Mouse (Mus musculus) mouse trophoblast stem cell (cell line): Measurements from ENCODE around the gene B3gnt3.

Source experiments
- in situ Hi-C, 2 experiments: fragments of 300-500 bp; cut with MseI, MboI; formaldehyde crosslinking; loops; 2 replicates in 1 of 2; 3 replicates in 1 of 2; pipeline ENCODE4 v1.15.1; 2025

B3gnt3 gene

DNA sequence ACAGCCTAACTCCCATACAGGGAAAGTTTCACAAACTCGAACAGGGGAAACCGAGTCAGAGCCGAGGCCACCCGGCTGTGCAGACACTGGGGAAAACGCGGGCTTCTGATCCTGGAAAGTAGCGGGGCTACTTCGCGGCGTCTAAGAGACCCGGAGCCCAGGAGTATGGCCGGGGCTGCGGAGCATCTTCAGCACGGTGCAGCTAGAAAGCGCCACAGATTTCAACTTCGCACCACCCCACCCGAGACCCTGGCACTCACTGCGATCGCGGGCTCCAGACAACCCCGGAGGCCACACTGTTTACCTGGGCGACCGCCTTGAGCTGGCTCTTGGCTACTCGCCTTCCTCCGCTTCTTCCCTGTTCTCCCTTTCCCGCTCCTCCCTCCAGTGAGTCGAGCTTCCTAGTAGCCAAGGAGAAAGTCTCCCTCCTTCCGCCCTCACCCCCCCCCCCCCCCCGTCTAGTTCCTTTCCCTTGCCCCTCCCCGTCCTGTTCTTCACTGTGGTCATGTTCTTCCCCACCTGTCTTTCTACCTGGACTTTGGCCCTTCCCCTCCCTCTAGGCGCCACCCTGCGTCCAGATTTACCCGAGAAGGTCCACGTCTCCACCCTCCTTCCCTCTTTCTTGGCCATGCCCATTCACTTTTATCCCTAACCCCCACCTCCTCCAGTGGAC, at the start of gene B3gnt3:
Gene B3gnt3 (minus strand): TSS at position 376 of the 673 bp plus-strand sequence.
- in situ Hi-C loops: no loop called here

DNA sequence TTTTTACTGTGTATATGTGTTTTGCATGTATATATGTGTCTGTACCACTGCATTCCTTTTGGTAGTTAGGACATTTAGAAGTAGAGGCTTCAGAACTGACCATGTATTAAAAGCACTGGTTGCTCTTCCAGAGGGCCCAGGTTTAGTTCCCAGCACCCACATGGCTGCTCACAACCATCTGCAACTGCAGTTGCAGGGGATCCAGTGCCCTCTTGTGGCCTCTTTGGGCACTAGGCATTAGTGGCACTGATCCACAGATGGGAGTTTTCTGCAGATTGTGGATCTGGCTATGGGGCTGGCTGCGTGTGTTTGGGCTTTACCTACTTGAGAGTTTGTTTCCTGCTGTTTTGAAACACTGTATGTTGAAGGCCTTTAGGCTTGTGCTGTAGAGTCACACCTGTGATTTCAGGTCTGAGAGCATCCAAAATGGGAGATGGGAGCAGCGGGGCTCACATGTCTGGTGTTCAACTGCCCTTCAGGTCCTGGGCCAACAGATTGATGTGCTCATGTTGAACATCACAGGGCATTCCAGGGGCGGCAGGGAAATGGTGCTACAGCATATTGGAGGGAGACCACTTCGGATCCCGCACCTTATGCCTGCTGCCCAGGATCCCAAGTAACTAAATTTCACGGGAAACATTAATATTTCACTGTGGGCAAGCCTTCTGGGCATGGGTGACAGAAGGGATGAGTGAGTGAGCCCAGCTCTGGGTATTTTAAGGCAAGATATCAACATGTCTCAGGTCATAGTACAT, 47.9 kb upstream of the B3gnt3 start:
- in situ Hi-C loops: loop anchor here (25.0 kb wide), 2 partner anchors 263 to 612 kb away; partner anchors contain the start of gene Cyp4f18 (in 1 of the 2)

DNA sequence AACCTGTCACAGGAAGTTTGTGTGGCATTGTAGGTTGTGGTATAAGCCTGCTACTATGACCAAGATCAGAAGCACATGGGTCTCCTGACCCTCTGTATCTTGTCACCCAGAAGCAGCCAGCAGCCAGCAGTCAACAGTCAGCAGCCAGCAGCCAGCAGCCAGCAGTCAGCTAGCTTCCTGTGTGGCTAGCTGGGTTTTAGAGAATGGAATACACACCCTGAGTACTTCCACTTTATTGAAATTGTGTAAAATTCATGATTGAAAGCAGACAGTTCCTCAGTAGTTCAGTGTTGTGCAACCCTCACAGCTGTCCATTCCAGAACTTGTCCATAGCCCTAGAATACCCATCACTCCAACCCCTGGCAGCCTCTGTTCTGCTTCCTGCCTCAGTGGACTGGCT, 45.5 kb upstream of the B3gnt3 start:
- in situ Hi-C loops: loop anchor here (25.0 kb wide), 1 partner anchor 610 kb away; no protein-coding TSS in a partner anchor

DNA sequence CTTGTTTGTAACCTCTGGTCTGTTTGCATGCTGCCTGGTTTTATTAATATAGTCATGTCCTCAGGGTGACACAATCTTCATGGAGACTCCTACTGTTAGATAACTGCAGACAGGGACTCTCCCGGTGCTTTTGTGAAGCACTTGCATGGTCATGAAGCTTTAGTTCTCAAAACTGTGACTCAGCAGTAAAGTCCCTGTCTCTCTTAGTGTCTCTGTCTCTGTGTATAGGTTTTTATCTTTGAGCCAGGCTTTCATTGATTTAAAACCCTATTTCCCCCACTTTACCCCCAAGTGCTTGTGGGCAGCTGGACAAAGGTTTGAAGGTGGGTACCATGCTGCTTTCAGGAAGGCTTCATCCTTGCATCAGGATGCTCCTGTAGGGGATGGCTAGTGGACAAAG, 43.7 kb upstream of the B3gnt3 start:
- in situ Hi-C loops: loop anchor here (25.0 kb wide), 1 partner anchor 608 kb away; no protein-coding TSS in a partner anchor

DNA sequence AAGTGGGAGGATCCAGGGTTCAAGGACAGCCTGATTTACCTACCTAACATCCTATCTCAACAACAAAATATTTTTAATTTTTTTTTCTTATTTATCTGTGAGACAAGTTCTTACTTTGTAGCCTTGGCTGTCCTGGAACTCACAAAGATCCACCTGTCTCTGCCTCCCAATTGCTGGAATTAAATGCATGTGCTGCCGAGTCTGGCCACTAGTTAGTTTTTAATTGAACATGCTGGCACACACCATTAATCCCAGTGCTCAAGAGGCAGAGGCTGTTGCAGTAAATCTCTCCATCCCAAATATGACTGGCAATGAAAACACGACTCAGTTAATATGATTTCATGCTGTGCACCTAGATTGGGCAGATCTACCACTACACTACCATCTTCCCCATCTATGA, 41.2 kb upstream of the B3gnt3 start:
- in situ Hi-C loops: loop anchor here (25.0 kb wide), 1 partner anchor 605 kb away; no protein-coding TSS in a partner anchor

DNA sequence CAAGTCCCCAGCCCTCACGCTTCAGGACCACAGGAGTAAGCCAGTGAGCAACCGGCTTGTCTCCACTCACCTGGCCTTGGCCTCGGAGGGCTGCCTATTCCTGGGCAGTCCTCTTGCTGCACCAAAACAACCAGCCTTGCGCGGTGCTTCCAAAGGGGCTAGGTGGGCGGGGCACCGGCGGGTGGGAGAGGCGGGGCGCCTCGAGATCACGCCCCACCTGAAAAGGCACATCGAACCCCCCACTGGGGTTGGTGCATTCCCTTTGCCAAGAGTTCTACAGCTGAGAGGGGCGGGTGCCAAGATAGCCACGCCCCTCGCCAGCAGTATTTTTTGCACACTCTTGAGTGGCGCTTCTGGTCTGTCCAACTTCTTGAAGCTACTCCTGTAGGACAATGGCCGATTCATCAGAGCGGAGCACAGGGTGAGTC, 40.1 kb upstream of the B3gnt3 start:
- in situ Hi-C loops: loop anchor here (25.0 kb wide), 1 partner anchor 604 kb away; no protein-coding TSS in a partner anchor

DNA sequence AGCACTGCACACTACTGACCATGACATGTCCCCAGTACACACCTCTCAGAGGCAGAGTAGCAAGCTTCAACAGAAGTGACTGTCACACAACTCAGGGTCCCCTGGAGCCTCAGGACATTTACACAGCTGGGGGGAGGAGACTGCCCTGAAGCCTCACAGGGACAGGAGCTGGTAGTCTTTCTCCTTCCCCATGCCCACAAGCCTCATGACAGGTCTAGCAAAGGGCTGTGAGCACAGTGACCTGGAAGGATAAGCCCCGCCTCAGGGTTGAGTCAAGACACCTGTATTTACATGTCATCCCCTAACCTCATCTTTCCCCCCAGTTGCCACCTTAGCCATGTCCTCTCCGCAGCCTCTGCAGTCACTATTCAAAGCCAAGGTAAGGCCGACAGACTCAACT, 39.6 kb upstream of the B3gnt3 start:
- in situ Hi-C loops: loop anchor here (25.0 kb wide), 1 partner anchor 604 kb away; no protein-coding TSS in a partner anchor

DNA sequence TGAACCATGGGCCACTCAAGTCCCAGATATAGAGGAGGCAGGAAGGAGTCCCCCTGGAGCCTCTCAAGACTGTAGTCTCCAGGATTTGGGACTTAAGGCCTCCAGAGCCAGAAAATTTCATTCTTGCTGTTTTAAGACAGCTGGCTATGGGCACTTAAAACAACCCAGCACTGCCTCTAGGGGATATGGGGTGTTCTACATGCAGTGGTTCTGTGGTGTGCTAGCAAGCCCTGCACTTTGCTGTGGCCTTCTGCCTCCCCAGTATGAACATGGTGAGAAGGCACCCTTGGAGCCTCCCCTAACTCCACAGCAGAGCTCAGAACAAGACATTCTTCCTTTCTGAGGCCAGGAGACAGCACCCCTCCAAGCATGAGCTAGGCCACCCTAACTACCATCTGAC, 36.7 kb upstream of the B3gnt3 start:
- in situ Hi-C loops: loop anchor here (25.0 kb wide), 1 partner anchor 601 kb away; no protein-coding TSS in a partner anchor

DNA sequence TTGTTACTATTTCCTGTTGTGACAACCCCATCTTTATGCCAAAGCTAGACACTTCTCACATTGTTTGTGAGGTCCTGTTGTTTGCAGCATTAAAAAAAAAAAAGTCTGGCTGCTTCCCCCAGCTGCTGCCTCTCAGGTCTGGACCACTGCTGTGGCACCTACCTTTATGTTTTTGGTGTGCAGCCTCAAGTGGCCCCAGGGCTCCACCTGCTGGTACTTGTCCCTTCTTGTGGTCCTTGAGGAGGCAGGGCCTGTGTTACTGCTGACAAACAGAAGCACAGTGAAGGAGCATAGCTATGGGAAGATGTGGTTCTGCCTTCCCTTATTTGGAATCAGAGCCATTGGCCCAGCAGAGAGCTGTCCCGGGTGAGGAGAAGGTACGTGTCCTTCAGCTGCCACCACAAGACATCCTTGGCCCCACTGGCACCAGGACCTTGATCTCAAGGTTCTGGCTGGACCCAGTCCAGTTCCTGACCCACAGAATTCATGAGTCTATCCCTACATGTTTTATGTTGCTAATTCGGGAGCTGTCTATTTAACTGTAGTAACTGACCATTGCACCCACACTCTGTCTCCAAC, 30.2 kb upstream of the B3gnt3 start:
- in situ Hi-C loops: loop anchor here (25.0 kb wide), 1 partner anchor 594 kb away; no protein-coding TSS in a partner anchor

DNA sequence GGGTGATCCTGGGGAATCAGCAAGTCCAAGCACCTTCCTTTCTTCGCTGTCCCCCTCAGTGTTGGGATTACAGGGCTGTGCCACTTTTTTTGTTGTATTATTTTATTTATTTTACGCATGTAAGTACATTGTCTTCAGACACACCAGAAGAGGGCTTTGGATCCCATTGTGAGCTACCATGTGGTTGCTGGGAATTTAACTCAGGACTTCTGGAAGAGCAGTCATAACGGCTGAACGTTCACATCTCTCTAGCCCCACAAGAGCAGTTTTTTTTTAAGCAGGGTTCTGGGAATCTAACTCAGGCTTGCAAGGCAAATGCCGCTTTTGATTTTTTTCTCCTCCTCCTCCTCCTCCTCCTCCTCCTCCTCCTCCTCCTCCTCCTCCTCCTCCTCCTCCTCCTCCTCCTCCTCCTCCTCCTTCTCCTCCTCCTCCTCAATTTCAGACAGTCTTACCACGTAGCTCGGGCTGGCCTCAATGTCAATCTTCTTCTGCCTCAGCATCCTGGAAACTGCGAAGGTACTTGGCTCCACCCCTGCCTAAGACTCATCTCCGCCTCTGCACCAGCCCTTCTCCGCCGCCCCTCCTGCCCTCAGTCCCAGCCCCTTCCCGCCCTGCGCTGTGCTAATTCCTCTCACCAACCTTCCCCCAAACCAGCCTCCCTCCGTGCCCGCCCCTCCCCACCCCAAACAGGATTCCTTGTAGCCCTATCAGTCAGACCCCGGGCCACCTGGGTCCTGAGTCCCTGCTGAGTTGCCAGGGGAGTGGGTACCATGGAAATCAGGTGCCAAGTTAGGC, 27.4 kb upstream of the B3gnt3 start:
- in situ Hi-C loops: loop anchor here (25.0 kb wide), 1 partner anchor 592 kb away; no protein-coding TSS in a partner anchor

DNA sequence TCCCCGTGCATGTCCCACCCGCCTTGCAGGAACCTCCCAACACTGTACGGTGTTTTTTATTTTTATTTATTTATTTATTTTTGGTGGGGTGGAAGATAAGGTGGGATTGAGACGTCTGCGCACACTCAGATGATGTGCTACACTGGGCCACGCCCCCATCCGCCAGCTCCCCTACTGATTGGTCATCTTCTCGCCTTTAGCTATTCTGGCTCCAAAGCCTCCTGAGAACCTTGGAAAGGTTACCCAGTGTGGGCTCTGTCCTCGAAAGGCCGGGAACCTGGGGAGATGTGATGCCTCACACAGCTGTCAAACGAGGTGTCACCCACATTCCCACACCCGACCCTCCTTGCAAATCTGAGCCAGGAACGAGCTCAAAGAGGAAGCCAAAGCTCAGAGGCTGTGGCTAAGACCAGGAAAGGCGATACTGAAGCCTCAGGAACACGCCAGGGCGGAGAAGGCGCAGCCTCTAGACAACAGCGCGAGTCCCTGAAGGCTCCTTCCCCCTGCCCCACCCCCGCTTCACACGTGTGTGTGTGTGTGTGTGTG, 26.7 kb upstream of the B3gnt3 start:
- in situ Hi-C loops: loop anchor here (25.0 kb wide), 1 partner anchor 591 kb away; no protein-coding TSS in a partner anchor

DNA sequence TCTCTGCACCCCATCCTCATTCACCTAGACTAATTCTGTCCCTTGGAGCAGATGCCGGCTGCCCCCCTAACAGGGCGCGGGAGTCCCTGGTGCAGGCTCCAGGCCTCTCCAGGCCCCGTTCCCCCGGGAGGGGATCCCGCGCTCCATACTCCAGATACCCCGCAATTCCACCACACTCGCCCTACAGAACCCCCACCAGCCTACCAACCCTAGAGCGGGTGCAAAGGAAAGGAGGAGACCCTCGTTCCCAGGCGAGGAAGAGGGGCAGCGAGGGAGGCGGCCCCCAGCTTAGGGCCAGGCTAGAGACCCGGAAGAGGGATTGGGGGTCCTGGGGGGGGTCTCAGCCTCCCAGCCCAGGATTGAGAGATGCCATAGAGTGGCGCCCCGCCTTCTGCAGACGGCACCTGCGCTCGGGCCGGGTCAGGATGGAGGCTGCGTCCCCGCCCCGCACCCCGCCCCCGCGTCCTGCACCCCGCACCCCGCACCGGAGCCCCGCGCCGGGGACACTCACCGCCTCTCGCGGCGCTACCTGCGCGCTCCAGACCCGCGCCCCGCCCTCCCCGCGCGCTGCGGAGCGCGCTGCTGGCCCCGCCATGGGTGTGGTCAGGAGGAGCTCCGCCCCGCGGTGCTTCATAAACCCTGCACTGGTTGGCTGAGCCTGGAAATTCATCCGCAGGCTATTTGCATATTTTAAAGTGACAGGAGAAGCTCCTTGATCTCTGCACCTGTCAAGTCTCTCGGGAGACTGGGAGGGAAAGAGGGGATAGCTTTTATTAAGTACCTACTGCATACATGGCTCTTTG, 23.7 kb upstream of the B3gnt3 start, which contains the start of gene Fcho1:
Gene Fcho1 (minus strand): TSS at position 595 of the 803 bp plus-strand sequence.
- in situ Hi-C loops: loop anchor here (25.0 kb wide), 1 partner anchor 588 kb away; no protein-coding TSS in a partner anchor

DNA sequence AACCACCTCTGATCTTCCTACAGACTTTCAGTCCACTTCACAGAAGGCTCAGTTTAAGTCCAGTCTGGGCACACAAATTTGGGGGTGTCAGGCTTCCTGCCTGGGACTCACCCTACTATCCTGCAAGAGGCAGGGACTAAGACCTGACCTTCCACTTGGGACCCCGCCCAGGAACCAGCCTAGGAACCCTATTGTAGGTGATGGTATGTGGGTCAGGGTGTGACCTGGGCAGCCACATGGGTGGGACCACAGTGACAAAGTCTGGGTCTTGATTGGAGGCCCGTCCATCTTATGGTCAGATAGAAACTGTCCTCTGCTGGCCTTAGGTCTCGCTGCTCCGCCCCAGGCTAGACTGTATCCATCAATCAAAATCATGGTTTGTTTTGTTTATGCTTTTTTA, 22.8 kb upstream of the B3gnt3 start:
- in situ Hi-C loops: no loop called here

DNA sequence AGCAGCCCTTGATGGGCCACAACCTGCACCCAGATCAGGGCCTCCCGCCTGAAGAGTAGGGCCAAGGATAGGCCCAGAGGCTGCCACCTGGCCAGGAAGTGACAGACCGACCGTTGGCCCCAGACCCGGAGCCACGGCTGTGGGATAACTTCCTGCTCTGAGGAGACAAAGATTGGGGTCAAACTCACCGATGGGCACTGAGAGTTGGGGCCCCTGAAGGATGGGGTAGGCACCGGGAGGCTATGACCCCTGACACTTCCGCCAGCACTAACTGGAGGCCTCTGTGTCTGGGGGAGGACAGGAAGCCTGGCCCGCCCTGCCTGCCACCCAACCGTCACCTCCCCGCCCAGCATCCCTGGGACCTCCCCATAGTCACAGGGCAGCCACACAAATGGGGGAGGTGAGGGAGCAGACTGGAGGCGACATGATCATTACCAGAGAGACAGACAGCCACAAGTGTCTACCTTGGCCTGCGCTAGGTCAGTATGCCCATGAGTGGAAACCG, 21.5 kb upstream of the B3gnt3 start:
- in situ Hi-C loops: no loop called here

DNA sequence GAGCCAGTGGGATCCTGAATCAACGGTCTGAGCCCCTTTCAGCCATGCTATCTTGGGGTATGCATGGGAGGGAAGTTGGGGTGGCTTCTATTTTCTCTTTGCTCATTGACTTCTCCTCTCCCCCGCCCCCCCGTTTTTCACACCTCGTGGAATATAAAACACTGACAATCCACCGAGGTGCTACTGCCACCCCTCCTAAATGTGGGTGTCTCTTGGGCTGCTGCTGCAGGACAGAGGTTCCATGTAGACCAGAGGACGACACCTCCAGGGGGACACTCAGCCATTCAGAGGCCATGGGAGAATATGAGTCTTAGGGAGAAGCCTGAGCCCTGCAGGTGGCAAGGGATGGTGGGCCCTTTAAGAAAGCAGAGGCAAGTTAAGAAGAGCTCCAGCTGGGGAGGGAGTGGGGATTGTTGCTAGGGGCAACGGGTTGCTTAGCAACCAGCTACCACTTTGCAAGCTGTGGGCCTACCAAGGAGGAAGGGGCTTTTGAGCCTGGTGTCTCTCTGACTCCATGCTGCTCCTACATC, 18.4 kb upstream of the B3gnt3 start:
- in situ Hi-C loops: no loop called here

DNA sequence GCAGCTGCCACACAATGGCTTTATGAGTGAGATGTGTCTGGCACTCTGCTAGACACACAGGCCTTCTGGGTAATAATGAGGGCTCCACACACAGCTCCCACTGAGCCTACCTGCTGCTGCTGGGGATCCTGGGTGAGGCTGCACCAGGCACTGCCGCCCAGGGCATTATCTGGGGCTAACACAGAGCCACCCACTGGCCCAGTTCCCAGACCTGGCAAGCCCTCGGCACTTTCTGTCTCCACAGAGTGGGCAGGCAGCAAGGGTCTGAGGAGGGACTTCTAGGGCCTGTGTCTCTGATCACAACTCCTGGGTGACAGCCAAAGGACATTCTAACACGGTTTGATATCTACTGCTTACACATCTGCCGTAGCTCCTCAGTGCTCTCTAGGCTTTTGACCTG, 17.6 kb upstream of the B3gnt3 start:
- in situ Hi-C loops: no loop called here

DNA sequence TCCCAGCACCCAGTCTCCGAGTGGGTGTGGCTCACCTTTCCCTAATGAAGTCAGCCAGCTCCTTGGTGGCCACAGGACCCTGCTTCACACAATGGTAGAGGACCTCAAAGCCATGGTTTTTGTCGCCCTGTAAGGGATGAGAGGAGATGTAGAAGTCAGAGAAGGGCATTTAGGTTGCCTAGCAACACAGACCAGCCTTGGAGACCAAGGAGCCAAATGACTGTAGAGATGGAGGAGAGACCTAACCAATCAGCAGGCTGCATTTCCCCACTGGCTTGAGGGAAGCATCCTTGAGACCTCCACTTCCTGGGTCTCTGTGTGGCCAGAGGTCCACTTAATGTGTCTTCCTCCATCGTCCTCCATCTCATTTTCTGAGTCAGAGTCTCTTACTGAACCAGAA, 16.7 kb upstream of the B3gnt3 start:
- in situ Hi-C loops: no loop called here

DNA sequence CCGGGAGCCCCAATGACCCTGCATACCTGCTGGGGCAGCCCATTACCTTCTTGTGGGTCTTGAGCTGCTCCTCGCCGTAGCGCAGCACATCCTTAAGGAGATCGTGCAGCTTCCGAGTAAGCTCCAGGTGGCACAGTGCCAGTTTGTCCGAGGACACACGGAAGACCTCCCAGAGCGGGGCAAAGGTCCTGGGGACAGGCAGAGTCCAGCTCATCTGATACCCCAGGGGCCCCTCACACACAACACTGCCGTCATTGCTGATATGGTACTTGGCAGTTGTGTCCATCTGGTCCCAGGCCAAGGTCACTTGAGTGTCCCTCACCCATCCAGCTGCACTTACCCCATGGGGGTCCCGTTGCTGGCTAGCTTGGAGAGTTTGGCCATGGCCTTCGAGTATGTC, 15.5 kb upstream of the B3gnt3 start:
- in situ Hi-C loops: no loop called here

DNA sequence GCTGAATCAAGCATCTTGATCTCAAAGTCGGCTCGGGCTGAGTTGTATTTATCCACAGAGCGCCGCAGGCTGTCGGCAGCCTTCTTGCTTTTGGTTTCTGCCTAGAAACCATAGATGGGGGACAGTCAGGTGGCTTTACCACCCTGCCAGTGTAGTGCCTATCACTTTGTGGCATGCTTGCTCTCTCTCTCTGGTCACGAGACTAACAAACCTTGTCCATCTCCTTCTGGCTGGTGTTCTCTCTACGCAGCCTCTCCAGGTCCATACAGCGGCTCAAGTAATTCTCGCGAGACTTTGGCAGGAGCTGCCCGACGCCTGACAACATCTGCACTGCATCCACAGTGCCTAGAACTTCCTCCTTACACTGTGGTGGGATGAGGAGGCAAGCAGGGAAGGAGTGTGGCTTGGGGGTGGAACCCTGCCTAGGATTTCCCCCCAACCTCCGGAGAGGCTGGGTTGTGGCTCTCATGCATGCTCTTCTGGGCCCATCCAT, 15.0 kb upstream of the B3gnt3 start:
- in situ Hi-C loops: no loop called here
